Mouse (Mus musculus) liver, embryonic 16.5 days (tissue): ENCODE data around the gene Tnnt2. TPM values are rescaled to one million over a fixed set of nuclear protein-coding genes. Genes with fewer than 3 reads are reported as not detected.

ENCODE experiments used
- ATAC-seq: fragments of 200-750 bp; cut with Nextera tagmentation; 2 replicates; pipeline ENCODE4 v1.8.0; 2017; ENCODE audit warnings: low read depth, mild to moderate bottlenecking, moderate number of reproducible peaks, moderate library complexity
- H3K27ac ChIP-seq: fragments of 300-500 bp; sonication (generic); 2 replicates; pipeline ENCODE4 v1.5.1; 2014; ENCODE audit warnings: mild to moderate bottlenecking, low read length
- H3K27me3 ChIP-seq: fragments of 300-500 bp; sonication (generic); 2 replicates; pipeline ENCODE4 v1.6.1; 2014; ENCODE audit warnings: low read depth, low read length, mixed read lengths; ENCODE audit not compliant: control insufficient read depth, insufficient read depth
- H3K36me3 ChIP-seq: fragments of 300-500 bp; sonication (generic); 2 replicates; pipeline ENCODE4 v1.6.1; 2014; ENCODE audit warnings: mild to moderate bottlenecking; ENCODE audit not compliant: control insufficient read depth, insufficient read depth
- H3K4me1 ChIP-seq: fragments of 300-500 bp; sonication (generic); 2 replicates; pipeline ENCODE4 v1.6.1; 2014; ENCODE audit warnings: low read depth, low read length, mixed read lengths; ENCODE audit not compliant: control insufficient read depth
- H3K4me2 ChIP-seq: fragments of 300-500 bp; sonication (generic); 2 replicates; pipeline ENCODE4 v1.6.1; 2014; ENCODE audit warnings: low read depth, low read length, mixed read lengths
- H3K4me3 ChIP-seq: fragments of 300-500 bp; sonication (generic); 2 replicates; pipeline ENCODE4 v1.5.1; 2014; ENCODE audit warnings: low read depth, mild to moderate bottlenecking, low read length
- H3K9ac ChIP-seq: fragments of 300-500 bp; sonication (generic); 2 replicates; pipeline ENCODE4 v1.6.1; 2014; ENCODE audit warnings: low read depth, low read length
- H3K9me3 ChIP-seq: fragments of 300-500 bp; sonication (generic); replicated peaks from 2 replicates; pipeline ENCODE4 v1.6.1; 2016; ENCODE audit warnings: low read length; ENCODE audit not compliant: control insufficient read depth
- WGBS: fragments of 180-500 bp; shearing (Covaris S2); extraction: QIAGEN DNeasy Blood & Tissue Kit; methylation state at CpG from one replicate; pipeline ENCODE4 v1.1.7; 2014; ENCODE audit not compliant: insufficient replicate concordance; 5-methylcytosine and 5-hydroxymethylcytosine counted together
- polyA plus RNA-seq: library from polyadenylated mRNA; unstranded; fragments of >200 nt; fragmentation: Nextera tagmentation; extraction: Ambion mirVana; gene quantifications from 2 replicates; pipeline ENCODE4 v1.2.1, GENCODE M21; 2015

Gene Tnnt2
- polyA plus RNA-seq, 1 experiment from 2014 or later = 5.9 TPM

DNA sequence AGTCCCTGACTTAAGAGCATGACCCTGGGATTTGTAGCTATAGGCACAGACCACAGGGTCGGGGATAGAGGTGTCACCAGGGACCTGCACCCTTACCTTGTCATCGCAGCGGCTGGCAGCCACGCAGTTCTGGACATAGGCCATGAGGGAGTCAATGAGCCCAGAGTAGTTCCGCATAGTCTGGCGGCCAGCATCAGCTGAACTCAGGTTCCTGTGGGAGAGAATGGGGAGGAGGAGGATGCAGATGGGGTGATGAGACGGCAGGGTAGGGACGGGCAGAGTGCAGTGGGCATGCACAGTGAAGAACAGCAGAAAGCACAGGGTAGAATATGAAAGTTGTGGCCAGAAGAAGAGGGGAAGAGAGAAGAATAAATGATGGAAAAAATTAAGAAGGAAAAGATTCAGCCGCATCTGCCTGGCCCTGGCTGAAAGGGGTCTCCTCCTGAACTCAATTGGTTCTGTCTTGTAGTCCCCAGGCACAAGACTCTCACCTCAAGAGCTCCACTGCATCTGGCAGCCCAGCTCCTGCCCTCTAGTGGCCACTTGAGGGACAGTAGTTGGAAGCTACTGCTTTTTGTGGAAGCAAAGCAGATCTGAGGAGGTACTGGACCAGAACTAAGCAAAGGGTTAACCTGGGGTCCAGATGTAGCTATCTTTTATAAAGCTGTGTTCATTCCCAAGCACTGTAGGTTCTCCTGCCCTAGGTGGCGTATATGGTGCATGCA, 46.4 kb downstream of the Tnnt2 start:
- H3K9ac ChIP-seq = no peak overlapping the region
- ATAC-seq = no peak
- WGBS = 54% methylated on average over 10 of the region's 10 CpGs
- H3K27me3 ChIP-seq = peaks cover 2% of the 10 kb centered on the region; the same call in 1 of the 2 replicates
- H3K27ac ChIP-seq = no peak overlapping the region
- no peaks in the 10 kb centered on the region for H3K4me1 ChIP-seq
- H3K4me3 ChIP-seq = no peak overlapping the region
- H3K9me3 ChIP-seq = no peaks in the 10 kb centered on the region
- H3K4me2 ChIP-seq = no peak overlapping the region
- H3K36me3 ChIP-seq = no peaks in the 10 kb centered on the region

DNA sequence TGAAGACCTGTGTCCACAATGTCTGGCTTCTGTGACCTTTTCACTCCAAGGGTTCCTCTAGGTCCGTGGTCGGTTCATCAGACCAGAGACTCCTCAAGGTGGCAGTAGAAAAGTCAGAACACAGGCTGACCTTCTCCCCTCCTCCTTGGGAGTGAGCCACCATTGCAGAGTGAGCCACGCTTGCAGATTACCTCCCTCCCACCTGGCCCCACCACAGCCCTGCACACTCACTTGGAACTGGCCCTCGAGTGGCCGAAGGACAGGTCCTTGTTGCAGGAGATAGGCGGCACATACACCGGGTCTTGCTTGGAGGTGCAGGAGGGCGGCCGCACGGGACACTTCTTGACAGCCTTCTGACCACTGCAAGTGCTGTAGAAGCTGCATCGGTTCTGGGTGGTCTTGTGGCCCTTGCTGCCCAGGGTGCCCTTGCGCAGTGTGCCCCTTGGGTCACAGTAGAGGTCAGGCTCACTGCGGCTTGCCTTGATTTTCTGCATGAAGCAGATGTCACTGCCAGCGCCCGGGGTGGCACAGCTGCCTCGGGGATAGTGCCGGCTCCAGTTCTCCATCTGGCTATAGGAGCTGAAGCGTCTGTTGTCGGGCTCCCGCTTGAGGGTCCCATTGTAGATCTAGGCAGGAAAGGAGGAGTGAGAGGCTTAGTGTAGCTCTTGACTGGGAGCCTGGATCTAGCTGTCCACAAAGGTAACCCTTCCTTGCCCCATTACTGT, 53.5 kb downstream of the Tnnt2 start:
- Histone ChIP-seq H3K9me3 (no peaks in the 10 kb centered on the region), H3K4me2 (no peak overlapping the region), H3K27ac (no peak overlapping the region), H3K36me3 (no peaks in the 10 kb centered on the region), H3K9ac (no peak overlapping the region), H3K4me3 (no peak overlapping the region), H3K4me1 (no peaks in the 10 kb centered on the region), H3K27me3 (peaks cover 6% of the 10 kb centered on the region; the same call in 1 of the 2 replicates)
- ATAC-seq = no peak
- WGBS = 67% methylated on average over 20 of the region's 20 CpGs

DNA sequence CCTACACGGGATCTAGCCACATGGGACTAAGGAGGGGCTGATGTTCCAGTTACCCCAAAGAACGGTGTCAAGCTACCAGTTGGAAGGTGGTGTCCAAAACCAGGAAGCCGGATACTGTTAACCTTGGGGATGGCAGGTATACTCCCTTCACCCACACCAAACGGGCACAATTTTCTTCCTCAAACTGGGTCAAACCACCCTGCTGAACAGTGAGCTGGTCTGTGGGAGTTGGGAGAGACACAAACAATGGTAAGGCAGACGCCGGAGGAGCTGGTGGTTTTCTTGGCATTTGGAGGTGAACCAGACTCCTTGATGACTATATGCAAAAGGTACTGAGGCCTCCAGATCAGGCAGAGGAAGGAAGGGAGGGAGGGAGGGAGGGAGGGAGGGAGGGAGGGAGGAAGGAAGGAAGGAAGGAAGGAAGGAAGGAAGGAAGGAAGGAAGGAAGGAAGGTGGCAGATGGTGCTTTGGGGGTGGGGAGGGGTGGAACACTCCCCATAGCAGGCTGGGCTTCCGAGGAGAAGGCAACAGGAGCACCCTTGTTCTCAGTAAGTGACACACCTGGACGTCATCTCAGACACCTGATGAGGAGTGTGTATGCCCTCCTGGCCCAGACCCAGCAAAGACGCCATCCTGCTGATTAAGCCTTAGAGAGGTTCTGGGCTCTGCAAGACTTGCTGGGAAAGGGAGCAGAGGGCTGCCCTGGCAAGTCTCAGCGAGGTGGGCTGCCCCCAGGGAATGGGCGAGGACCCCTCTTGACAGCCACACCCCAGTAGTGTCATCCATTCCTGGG, 55.5 kb downstream of the Tnnt2 start:
- Histone ChIP-seq H3K4me3 (no peak overlapping the region), H3K4me1 (peaks cover 7% of the 10 kb centered on the region), H3K4me2 (no peak overlapping the region), H3K27ac (no peak overlapping the region), H3K9me3 (no peaks in the 10 kb centered on the region), H3K27me3 (peaks cover 4% of the 10 kb centered on the region; the same call in 1 of the 2 replicates), H3K36me3 (no peaks in the 10 kb centered on the region), H3K9ac (no peak overlapping the region)
- ATAC-seq = no peak
- WGBS = 53% methylated on average over 11 of the region's 11 CpGs

DNA sequence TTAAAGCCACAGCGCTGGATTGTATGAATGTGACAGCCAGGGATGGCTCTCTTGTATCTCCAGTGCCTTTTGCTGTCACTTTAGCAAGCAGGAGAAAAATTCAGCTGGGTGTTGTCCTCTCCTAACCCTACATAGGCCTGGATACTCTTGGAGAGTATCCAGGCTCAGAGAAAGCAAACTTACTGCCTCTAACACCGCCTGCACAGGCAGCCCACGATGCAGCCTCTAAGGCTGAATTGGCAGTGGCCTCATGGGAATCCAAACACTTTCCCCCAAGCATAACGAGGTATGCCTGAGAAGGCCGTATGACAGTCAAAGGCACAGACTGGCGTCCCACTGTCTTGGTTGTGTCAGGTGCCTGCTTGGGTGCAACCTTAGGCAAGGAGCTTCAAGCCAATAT, 56.1 kb downstream of the Tnnt2 start:
- Histone ChIP-seq H3K4me1 (peaks cover 7% of the 10 kb centered on the region), H3K27ac (no peak overlapping the region), H3K4me3 (no peak overlapping the region), H3K4me2 (no peak overlapping the region), H3K27me3 (peaks cover 4% of the 10 kb centered on the region; the same call in 1 of the 2 replicates), H3K9me3 (no peaks in the 10 kb centered on the region), H3K36me3 (no peaks in the 10 kb centered on the region), H3K9ac (no peak overlapping the region)
- no peak for ATAC-seq
- WGBS = 56% methylated on average over 6 of the region's 6 CpGs

DNA sequence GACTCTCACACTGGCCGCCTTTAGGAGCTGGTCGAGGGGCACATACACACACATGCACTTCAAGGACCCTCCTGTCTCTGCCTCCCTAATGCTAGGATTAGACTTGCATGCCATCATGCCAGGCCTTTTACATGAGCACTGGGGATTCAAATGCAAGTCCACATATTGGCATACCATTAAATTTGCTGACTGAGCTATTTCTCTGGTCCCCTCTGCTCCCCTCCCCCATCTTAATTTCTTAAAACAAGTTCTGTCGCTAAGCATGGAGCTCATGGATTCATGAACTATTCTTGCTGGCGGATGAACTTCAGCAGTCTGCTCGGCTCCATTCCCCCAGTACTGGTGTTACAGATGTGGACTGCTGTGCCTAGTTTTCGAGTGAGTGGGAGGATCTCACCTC, 56.6 kb downstream of the Tnnt2 start:
- H3K36me3 ChIP-seq = no peaks in the 10 kb centered on the region
- H3K9ac ChIP-seq = no peak overlapping the region
- H3K27ac ChIP-seq = no peak overlapping the region
- H3K4me3 ChIP-seq = no peak overlapping the region
- H3K4me2 ChIP-seq = no peak overlapping the region
- WGBS = 65% methylated on average over 6 of the region's 6 CpGs
- no peaks in the 10 kb centered on the region for H3K9me3 ChIP-seq
- no peak for ATAC-seq
- peaks cover 4% of the 10 kb centered on the region; the same call in 1 of the 2 replicates for H3K27me3 ChIP-seq
- peaks cover 7% of the 10 kb centered on the region for H3K4me1 ChIP-seq

DNA sequence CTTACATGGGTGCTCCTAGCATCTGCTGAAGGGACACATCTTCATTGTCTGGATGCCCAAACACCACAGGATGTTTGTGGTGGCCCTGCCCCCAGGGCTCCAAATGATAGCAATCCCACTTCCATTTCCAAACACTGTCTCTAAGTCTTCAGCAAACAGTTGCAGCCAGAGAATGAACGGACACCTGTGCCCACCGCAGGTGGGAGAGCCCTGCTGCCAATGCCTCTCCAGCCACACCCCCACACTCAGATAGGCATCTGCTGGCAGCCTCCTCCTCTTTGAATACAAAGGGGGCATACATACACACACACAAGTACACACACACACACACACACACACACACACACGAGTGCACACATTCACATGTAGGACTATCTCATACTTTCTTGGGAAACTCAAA, 57.2 kb downstream of the Tnnt2 start:
- WGBS = 65% methylated on average over 3 of the region's 3 CpGs

DNA sequence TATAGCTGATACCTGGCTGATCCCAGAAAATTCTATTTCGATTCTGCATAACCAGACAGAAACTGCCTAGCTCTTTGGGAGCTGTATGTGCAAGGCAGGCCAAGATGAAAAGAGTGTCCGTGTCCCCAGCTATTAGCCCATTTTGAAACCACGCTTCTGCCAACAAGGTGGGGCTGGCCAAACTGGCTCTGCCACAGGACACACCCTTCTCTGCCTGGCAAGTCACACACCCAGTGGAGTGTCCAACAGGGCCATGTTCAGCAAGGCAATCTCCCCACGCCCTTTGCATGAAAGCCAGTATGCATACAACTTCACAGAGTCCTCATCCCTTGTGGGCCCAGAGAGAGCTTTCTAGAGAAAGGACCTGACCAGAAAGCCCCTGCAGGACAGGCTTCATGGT, 59.2 kb downstream of the Tnnt2 start:
- H3K4me2 ChIP-seq = no peak overlapping the region
- no peaks in the 10 kb centered on the region for H3K36me3 ChIP-seq
- H3K4me1 ChIP-seq = peaks cover 7% of the 10 kb centered on the region
- no peak overlapping the region for H3K27ac ChIP-seq
- H3K27me3 ChIP-seq = peaks cover 7% of the 10 kb centered on the region; the same call in 1 of the 2 replicates
- ATAC-seq = 0 out of 2 replicates have a peak, but pooled peaks have one; percentile 45
- WGBS = 62% methylated on average over 4 of the region's 4 CpGs
- no peaks in the 10 kb centered on the region for H3K9me3 ChIP-seq
- no peak overlapping the region for H3K4me3 ChIP-seq
- no peak overlapping the region for H3K9ac ChIP-seq

More for the DNA sequence above, 57.2 kb downstream of the Tnnt2 start:
- no peaks in the 10 kb centered on the region for H3K9me3 ChIP-seq
- no peak for ATAC-seq
- H3K27ac ChIP-seq = no peak overlapping the region
- peaks cover 7% of the 10 kb centered on the region for H3K4me1 ChIP-seq
- H3K9ac ChIP-seq = no peak overlapping the region
- peaks cover 4% of the 10 kb centered on the region; the same call in 1 of the 2 replicates for H3K27me3 ChIP-seq
- no peaks in the 10 kb centered on the region for H3K36me3 ChIP-seq
- H3K4me3 ChIP-seq = no peak overlapping the region
- H3K4me2 ChIP-seq = no peak overlapping the region

DNA sequence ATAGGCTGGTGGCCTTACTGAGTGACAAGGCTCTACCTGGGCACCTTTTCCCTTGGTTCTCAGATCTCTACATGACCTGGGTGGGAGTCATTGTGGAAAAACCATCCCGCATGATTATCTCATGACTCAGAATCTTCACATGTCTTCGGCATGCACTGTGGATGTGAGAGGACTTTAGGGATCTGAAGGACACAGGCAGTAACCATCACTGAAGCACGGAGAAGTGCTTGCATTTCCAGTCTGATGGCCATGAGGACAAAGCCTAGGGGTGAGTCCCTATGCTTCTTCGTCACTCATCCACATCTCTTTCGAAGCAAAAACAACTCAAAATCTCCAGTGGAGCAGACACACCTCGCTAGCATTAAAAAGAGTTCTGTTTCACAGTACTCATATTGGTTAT, 63.1 kb downstream of the Tnnt2 start:
- H3K4me2 ChIP-seq = no peak overlapping the region
- H3K27ac ChIP-seq = no peak overlapping the region
- no peak for ATAC-seq
- H3K9ac ChIP-seq = no peak overlapping the region
- H3K36me3 ChIP-seq = no peaks in the 10 kb centered on the region
- no peak overlapping the region for H3K4me3 ChIP-seq
- H3K9me3 ChIP-seq = no peaks in the 10 kb centered on the region
- peaks cover 7% of the 10 kb centered on the region for H3K4me1 ChIP-seq
- WGBS = 62% methylated on average over 6 of the region's 6 CpGs
- peaks cover 3% of the 10 kb centered on the region; the same call in 1 of the 2 replicates for H3K27me3 ChIP-seq
